Mouse (Mus musculus): ENCODE data around the gene Cabp1. TPM values are rescaled to one million over a fixed set of nuclear protein-coding genes. Genes with fewer than 3 reads are reported as not detected.

The Cabp1 gene
- 36.4 and 44.4 TPM in 2 replicates for total RNA-seq (2021)
- long read RNA-seq, transcript Cabp1-204 (6 exons, 1,621 nt), result major isoform, 23 of 25 reads
- long read RNA-seq, partial matches to known transcripts, result 0 of 25 reads
- long read RNA-seq, other reads (novel, unspliced or antisense), result 2 of 25 reads

DNA sequence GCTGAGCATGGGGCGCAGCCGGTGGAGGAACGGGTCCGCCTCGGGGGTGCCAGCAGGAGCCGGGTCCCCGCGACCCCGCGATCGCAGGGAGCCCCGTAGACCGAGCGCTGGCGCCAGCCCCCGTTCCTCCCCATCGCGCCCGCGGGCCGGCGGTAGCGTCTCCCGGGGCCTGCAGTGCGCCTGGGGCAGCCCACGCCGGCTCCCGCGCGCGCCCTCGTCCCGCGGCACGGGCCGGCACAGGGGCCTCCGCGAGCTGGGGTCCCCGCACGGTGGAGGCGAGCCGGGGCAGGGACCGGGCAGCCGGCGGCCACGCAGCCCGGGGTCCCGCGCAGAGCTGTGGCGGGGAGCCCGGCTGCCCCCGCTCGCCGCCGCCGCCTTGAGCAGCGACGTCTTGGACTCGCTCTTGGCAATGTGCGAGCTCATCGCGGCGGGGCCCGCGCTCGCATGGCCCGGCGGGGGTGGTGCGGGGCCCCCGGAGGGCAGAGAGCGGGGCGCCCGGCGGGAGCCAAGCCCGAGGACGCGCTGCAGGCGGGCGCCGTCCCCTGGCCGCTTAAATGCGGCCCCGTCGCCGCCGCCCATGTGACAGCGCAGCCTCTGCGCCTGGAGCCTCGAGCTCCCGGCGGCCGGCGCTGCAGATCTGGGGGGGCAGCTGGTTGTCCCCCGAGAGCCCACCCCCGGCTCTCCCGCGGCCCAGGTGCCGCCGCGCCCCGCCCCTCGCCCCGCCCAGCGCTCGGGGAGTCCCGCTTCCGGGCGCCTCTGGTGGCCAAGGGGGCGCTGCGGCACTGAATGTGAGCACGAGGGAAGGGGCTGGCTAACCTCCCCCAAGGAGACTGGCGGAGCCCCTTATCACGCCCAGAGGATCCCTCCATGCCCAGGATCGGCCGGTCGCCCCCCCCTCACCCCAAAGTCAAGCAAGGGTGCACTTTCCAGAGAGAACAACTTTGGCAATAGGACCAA lies at the start of gene Cabp1:
Gene Cabp1 (minus strand): TSS at position 713 of the 957 bp plus-strand sequence.
- DNase-seq, result peak; percentile 76

DNA sequence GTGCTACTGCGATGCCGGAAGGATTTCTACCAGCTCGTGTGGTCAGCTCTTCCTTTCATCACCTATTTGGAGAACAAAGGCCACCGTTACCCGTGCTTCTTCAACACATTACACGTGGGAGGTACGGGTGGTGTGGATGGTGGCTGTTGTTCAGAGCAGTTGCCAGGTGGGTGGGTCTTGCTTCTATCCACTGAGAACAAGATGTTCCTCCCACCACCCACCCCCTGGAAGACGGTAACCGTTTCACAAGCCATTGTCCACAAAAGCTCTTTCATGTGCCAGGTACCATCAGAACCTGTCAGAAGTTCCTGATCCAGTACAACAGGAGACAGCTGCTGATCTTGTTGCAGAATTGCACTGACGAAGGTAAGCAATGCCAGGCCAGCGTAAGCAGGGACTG lies 46.0 kb upstream of the Cabp1 start:
- DNase-seq, result no peak

DNA sequence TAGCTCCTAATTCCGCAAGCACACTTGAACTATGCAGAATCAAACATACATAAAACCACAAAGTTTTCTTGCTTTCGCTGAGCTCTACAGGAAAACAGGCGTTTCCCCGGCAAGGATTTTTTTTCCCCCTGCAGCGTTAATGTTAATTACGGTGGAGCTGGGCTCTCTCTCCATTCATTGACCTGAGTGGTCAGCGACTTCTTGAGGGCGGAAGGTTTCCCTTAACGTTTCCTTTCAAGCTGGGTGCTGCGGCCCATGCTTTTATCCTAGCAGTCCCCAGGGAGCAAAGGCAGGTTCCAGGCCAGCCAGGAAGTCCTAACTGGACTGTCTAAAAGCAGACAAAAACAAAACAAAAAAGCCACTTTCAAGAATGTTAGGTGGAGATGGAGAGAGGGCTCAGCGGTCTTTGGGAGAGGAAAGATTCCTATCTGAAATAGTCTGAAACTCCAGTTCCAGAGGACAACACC lies 44.6 kb upstream of the Cabp1 start:
- no peak for DNase-seq

GRCm38 (mm10) chr5:115237803-115238728 lies 43.9 kb upstream of the Cabp1 start:
- DNase-seq, result peak; percentile 94

GRCm38 (mm10) chr5:115235786-115236263 lies 41.6 kb upstream of the Cabp1 start, which contains the start of gene Pop5:
Pop5 (plus strand) TSS chr5:115235836.
- peak; percentile 94 for DNase-seq

DNA sequence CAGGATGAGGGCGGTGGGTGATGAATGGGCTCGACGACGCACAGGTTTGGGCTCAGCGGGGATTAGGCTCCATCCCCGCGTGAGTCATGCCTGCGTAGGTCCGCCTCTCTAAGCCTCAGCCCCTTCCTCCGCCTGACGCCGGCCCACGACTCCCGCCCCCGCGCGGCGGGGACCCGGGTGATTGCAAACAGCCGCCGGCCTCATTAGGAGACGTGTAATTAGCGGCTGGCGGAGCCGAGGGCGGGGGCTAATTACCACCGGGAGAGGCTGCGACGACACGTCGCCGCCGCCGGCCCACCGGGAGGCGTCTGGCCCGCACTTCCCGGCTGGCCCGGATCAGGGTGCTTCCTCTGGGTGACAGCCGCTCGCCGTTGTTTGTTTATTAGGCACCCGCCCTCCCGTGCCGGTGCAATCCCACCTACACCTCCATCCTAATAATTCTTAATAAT lies 41.2 kb upstream of the Cabp1 start:
- DNase-seq, result peak; percentile 80

DNA sequence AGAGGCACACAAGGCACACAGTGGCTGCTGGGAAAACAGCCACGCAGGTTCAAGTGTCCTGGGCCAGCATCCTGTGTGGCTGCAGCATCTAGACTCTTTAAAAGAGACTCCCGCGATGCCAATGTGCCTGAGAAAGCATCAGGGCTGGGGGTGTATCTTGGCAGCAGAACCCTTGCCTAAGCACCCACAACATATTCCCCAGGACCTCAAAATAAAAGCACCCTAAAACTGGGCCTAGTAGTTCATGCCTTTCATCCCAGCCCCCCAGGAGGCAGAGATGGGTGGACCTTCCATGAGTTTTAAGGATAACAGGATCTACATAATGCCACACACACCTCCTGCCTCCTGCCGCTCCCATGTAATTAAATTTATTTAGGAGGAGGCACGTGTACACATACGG lies 40.3 kb upstream of the Cabp1 start:
- no peak for DNase-seq

DNA sequence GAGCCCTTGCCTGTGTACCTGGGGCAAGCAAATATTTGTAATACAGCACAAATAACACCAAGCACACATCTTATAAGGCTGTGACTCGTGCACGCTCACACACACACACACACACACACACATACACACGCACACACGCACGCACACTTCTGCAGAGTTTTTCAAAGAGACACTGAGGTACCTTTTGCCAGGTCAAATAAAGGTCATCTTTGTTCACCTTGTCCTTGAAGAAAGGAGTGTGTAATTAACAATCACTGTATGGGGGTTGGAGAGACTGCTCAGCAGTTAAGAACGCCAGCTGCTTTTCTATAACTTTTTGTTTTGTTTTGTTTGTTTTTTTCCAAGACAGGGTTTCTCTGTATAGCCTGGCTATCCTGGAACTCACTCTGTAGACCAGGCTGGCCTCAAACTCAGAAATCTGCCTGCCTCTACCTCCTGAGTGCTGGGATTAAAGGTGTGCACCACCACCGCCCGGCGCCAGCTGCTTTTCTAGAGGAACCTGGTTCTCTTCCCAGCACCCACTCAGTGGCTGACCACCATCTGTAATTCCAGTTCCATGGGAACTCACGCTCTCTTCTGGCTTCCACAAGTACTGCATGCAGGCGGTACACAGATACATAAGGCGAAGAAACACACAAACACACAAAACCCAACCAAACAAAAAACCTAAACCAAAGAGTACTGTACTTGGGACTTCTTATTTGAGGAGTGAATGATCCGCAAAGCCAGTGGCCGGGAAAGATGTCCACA lies 39.0 kb upstream of the Cabp1 start:
- no peak for DNase-seq

- DNase-seq, result no peak
Observed at GRCm38 (mm10) chr5:115232516-115232915, 38.3 kb upstream of the Cabp1 start.

- no peak for DNase-seq
Observed at GRCm38 (mm10) chr5:115231552-115232120, 37.5 kb upstream of the Cabp1 start.

GRCm38 (mm10) chr5:115230830-115231551 lies 36.8 kb upstream of the Cabp1 start:
- no peak for DNase-seq

GRCm38 (mm10) chr5:115222485-115222884 lies 28.3 kb upstream of the Cabp1 start:
- DNase-seq, result no peak

- no peak for DNase-seq
Observed at GRCm38 (mm10) chr5:115220931-115221640, 26.9 kb upstream of the Cabp1 start.

- DNase-seq, result no peak
Observed at GRCm38 (mm10) chr5:115217998-115218397, 23.8 kb upstream of the Cabp1 start.

- no peak for DNase-seq
Observed at GRCm38 (mm10) chr5:115215273-115216185, 21.3 kb upstream of the Cabp1 start.

DNA sequence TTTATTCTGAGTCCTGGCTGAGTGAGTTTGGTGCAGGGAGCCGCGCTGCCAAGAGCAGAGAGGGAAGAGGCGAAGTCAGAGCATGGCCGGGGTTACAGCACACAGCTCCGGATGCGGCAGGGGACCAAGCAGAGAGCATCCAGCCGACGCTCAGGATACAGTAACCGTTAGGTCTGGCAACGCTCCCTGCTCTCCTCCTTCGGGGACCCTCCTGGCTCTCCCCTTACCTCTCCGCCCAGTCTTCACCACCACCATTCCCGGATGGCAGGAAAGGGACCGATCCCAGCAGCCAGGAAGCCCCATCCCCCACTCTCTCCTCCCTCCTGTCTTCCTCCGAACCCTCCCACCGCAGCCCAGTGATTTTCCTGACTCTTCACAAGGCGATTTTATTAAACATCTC lies 20.7 kb upstream of the Cabp1 start:
- DNase-seq, result no peak

DNA sequence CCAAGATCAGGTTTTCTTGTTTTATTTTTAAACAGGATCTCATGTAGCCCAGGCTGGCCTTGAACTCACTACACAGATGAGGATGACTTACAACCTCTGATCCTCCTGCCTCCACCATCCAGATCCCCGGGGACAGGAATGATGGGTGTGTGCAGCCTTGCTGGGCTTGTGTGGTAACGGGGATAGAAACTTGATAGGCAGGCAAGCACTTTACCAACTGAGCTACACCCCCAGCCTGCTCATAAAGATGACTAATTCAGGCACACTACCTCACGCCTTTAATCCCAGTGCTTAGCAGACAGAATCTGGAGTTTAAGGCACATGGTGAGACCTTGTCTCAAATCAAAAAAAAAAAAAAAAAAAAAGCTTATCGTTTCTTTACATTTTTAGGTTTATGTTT lies 18.7 kb upstream of the Cabp1 start:
- no peak for DNase-seq

- no peak for DNase-seq
Observed at GRCm38 (mm10) chr5:115212451-115212850, 18.3 kb upstream of the Cabp1 start.
